Comparison of ENCODE assay signal across 8 mouse cellular contexts in genomic region chr15:96641821-96642435, GRCm38 (mm10). TPM values are rescaled to one million over a fixed set of nuclear protein-coding genes. Genes with fewer than 3 reads are reported as not detected.
DNase-seq lines count a peak whose midpoint lies in the region; ATAC-seq lines count a peak whose summit lies in the region.

No protein-coding gene starts in this region.

- no peaks in the 10 kb centered on the region for H3K27me3 ChIP-seq in forebrain, embryonic 14.5 days (replicated peaks; ENCODE audit: control insufficient read depth, insufficient read depth, low read length)
- no peaks in the 10 kb centered on the region for H3K27me3 ChIP-seq in kidney, embryonic 16.5 days (ENCODE audit: insufficient read depth, low read length)

- H3K9ac ChIP-seq in forebrain, embryonic 14.5 days (ENCODE audit: low read length) = peak overlapping the region; percentile 100
- H3K9ac ChIP-seq in kidney, embryonic 16.5 days (replicated peaks; ENCODE audit: low read length) = peak overlapping the region; percentile 92

- H3K4me3 ChIP-seq in forebrain, embryonic 14.5 days (ENCODE audit: low read depth, low read length) = peak overlapping the region; percentile 84
- H3K4me3 ChIP-seq in kidney, embryonic 16.5 days (ENCODE audit: low read length) = peak overlapping the region; percentile 71
- peak overlapping the region; percentile 91 for H3K4me3 ChIP-seq in macrophage (ENCODE audit: inconsistent target)

- peak; percentile 12 for DNase-seq in ovary, adult 18-20 months (ENCODE audit: low spot score)
- DNase-seq in ovary, postnatal 14 days (ENCODE audit: low spot score) = no peak
- peak; percentile 54 for DNase-seq in cerebellum, adult 11-12 months
- no peak for DNase-seq in forebrain, embryonic 14.5 days (ENCODE audit: low spot score)
- peak; percentile 30 for DNase-seq in right cerebral cortex, postnatal 4 days
- DNase-seq in testis, postnatal 10 days (ENCODE audit: low spot score) = no peak

- under 1% methylated on average over 31 of the region's 31 CpGs for WGBS in forebrain, embryonic 14.5 days
- WGBS in kidney, embryonic 16.5 days = under 1% methylated on average over 31 of the region's 31 CpGs
- WGBS in macrophage (ENCODE audit: missing documents) = under 1% methylated on average over 31 of the region's 31 CpGs

- peaks cover 50% of the 10 kb centered on the region for H3K79me2 ChIP-seq in macrophage (ENCODE audit: inconsistent target)

- H3K27ac ChIP-seq in forebrain, embryonic 14.5 days (ENCODE audit: low read depth, low read length) = peak overlapping the region; percentile 100
- peak overlapping the region; percentile 98 for H3K27ac ChIP-seq in kidney, embryonic 16.5 days (ENCODE audit: low read length)
- peak overlapping the region; percentile 84 for H3K27ac ChIP-seq in macrophage

- no peaks in the 10 kb centered on the region for H3K9me3 ChIP-seq in forebrain, embryonic 14.5 days (replicated peaks; ENCODE audit: control insufficient read depth, low read length)
- no peaks in the 10 kb centered on the region for H3K9me3 ChIP-seq in kidney, embryonic 16.5 days (ENCODE audit: low read length)

- peak overlapping the region; percentile 74 for H3K4me2 ChIP-seq in forebrain, embryonic 14.5 days (ENCODE audit: low read length)
- H3K4me2 ChIP-seq in kidney, embryonic 16.5 days (replicated peaks; ENCODE audit: low read depth, low read length) = peak overlapping the region; percentile 96

- H3K36me3 ChIP-seq in forebrain, embryonic 14.5 days (ENCODE audit: control insufficient read depth, insufficient read depth, low read length) = peaks cover 15% of the 10 kb centered on the region
- H3K36me3 ChIP-seq in kidney, embryonic 16.5 days (ENCODE audit: insufficient read depth, low read length) = no peaks in the 10 kb centered on the region
- H3K36me3 ChIP-seq in macrophage (ENCODE audit: inconsistent target) = no peaks in the 10 kb centered on the region

- H3K4me1 ChIP-seq in forebrain, embryonic 14.5 days (ENCODE audit: control insufficient read depth, insufficient read depth, low read length) = peaks cover 19% of the 10 kb centered on the region
- peaks cover 27% of the 10 kb centered on the region for H3K4me1 ChIP-seq in kidney, embryonic 16.5 days (ENCODE audit: insufficient read depth, low read length)

- peak; percentile 14 for ATAC-seq in forebrain, embryonic 14.5 days
- peak; percentile 20 for ATAC-seq in kidney, embryonic 16.5 days (ENCODE audit: low FRiP score, low TSS enrichment)

RNA-seq across cellular contexts. Expression of gene Slc38a1, which starts 0.8 kb away (rescaled TPM):
- 100 and 129 TPM in 2 replicates for polyA plus RNA-seq in forebrain, embryonic 14.5 days (2014; fragmentation: Nextera tagmentation; extraction: Ambion mirVana)
- 62.4 and 75.7 TPM in 2 replicates for polyA plus RNA-seq in kidney, embryonic 16.5 days (2015; fragmentation: Nextera tagmentation; extraction: Ambion mirVana)
- 1,000 to 10,000 TPM in 1 of 26 experiments, 100 to 1,000 TPM in 14, 10 to 100 TPM in 11; 65.8 to 1,056 (median 152) TPM for total RNA-seq in macrophage (2018; cell fraction: chromatin; rRNA removed)
- total RNA-seq in macrophage (2018; cell fraction: cytosol; rRNA removed) = 100 to 1,000 TPM in 2 of 26 experiments, 10 to 100 TPM in 24; 32.3 to 169 (median 53.6) TPM
- total RNA-seq in macrophage (2018; cell fraction: nucleus; rRNA removed) = 100 to 1,000 TPM in 18 of 26 experiments, 10 to 100 TPM in 8; 75.5 to 593 (median 137) TPM
- polyA plus RNA-seq in macrophage (2018) = 34.2 to 43.0 TPM (median 36.4 TPM) in 3 replicates

RNA-seq across cellular contexts. Expression of gene Slc38a2, which starts 57.6 kb away (rescaled TPM):
- 142 and 195 TPM in 2 replicates for polyA plus RNA-seq in forebrain, embryonic 14.5 days (2014; fragmentation: Nextera tagmentation; extraction: Ambion mirVana)
- polyA plus RNA-seq in kidney, embryonic 16.5 days (2015; fragmentation: Nextera tagmentation; extraction: Ambion mirVana) = 140 and 150 TPM in 2 replicates
- 100 to 1,000 TPM in 9 of 26 experiments, 10 to 100 TPM in 17; 12.5 to 208 (median 81.7) TPM for total RNA-seq in macrophage (2018; cell fraction: chromatin; rRNA removed)
- total RNA-seq in macrophage (2018; cell fraction: cytosol; rRNA removed) = 10 to 100 TPM; 11.6 to 70.8 (median 26.9) TPM
- 100 to 1,000 TPM in 13 of 26 experiments, 10 to 100 TPM in 13; 44.0 to 189 (median 105) TPM for total RNA-seq in macrophage (2018; cell fraction: nucleus; rRNA removed)
- 7.9 to 34.0 TPM (median 16.4 TPM) in 3 replicates for polyA plus RNA-seq in macrophage (2018)

Comparison
In these comparisons a context has a peak if more than half of its experiments do, and no peak if none do; other contexts are left out.
1. DNase-seq: peak in ovary, adult 18-20 months (single experiment), cerebellum, adult 11-12 months (single experiment) and right cerebral cortex, postnatal 4 days (single experiment); none in ovary, postnatal 14 days (single experiment), forebrain, embryonic 14.5 days (single experiment) and testis, postnatal 10 days (single experiment).
2. Peak in every context shown above with its lines, with median percentiles within 50 percentile points of each other: H3K27ac ChIP-seq and H3K4me3 ChIP-seq.